Mouse (Mus musculus): ENCODE measurements at regions not wholly inside any gene's neighbourhood (a gene's known extent, or its start where the extent isn't known, plus 50 kb on each side); places are given as distances from the start of the nearest gene placed in this dataset.

DNA sequence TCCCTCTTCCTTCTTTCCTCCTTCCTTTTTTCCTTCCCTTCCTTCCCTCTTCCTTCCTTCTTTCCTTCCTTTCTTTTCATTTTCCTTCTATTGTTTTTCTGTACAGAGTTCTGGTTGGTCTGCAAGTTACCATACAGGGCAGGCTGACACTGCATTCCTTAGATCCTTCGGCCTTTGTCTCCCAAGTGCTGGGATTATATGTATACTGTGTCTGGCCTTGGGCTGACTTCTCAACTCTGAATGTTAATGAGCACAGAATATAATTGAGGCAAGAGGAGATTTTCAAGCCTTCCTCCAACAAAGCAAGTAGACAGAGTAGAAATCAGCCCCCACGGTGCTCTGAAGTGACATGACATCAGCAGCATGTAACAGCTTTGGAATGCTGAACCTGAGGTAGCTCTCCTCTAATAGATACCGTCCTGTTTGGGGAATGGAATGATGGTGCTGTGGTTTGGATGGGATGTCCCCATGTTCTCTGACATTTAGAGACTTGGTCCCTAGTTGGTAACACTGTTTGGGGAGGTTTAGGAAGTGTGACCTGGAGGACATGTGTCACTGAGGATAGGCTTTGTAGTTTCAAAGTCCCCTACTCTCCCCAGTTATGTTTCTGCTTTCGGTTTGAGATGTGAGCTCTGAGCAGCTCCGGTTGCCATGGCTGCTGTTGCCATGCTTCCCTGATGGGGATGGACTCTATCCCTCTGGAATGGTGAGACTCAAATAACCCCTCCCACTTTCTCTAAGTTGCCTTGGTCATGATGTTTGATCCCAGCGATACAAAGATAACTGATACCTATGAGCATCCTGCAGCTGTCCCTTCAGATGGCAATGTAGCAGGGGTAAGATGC, 178.1 kb downstream of the Dact1 start:
- no peak for TF ChIP-seq POLR2A (IDR thresholded peaks at IDR 0.05; ENCODE audit: borderline replicate concordance, extremely low read depth, insufficient read depth, insufficient read length, poor library complexity, severe bottlenecking)
- no peak for TF ChIP-seq CTCF (IDR thresholded peaks at IDR 0.05; ENCODE audit: borderline replicate concordance, extremely low read depth, insufficient read depth, insufficient read length)

All from brain, embryonic 14.5 days (tissue).